Mouse (Mus musculus) spleen, postnatal 4 days (tissue): Measurements from ENCODE around the gene Crygs.
"Not testable (repeated sequence)": the region's sequence is repeated elsewhere in the genome, so short reads cannot be mapped to it uniquely, and the experiment has no call there.

Experiments used
- DNase-seq, 2 experiments: peaks; one replicate each; pipeline ENCODE4 v3.0.0; 2022; ENCODE audit warnings: low spot score in 2 of 2

Crygs gene

GRCm38 (mm10) chr16:22789908-22790367, 21.4 kb downstream of the Crygs start:
- DNase-seq = no peak

GRCm38 (mm10) chr16:22782686-22783085, 28.7 kb downstream of the Crygs start:
- DNase-seq = no peak

DNA sequence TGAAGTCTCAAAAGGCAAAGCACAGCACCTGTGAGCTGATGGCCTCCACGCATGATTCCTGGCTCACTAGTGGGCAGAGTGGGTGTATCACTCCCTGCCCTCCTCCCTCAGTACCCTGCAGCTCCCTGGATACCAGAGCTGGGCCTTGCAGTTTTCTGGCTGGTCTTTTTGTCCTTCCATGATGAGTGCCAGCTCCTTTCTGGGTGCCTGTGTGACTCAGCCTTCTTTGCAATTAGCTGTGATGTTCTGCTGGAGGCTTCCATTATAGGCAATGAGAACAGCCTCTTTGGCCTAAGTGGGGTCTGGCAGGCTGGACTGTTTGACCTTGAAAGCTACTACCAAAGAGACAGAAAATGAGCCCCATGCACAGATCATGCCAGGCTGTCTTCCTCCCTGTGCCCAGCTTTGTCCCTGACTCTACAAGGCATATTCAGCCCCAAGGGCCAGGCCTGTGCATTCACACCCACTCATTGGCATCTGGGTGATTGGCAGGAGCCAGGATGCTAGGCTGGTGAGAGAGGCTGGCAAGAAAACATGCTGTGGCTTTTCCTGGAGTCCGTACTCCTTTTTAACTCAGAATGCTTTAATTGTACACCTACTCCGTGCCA, 32.0 kb downstream of the Crygs start:
- DNase-seq = no peak

DNA sequence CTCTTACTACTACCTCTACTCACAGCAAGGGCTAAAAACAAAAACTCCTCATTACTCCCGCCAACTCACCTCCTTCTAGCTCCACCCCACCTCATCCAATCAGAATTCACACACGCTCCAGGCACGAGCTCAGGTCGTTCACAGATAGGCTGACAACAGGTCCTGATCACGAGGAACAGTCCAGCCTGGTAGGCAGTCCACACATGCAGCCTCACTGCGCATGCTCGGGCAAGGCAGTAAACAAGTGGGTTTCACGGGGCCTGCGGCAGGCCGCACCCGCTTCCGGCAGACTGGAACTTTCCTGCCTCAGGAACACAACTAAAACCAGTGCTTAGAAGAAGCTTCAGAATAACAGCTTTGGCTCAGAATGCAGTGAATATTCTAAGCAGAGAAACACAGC, 33.1 kb downstream of the Crygs start:
- not testable (repeated sequence) for DNase-seq

- no peak for DNase-seq
Observed at GRCm38 (mm10) chr16:22775471-22775985, 35.8 kb downstream of the Crygs start.

DNA sequence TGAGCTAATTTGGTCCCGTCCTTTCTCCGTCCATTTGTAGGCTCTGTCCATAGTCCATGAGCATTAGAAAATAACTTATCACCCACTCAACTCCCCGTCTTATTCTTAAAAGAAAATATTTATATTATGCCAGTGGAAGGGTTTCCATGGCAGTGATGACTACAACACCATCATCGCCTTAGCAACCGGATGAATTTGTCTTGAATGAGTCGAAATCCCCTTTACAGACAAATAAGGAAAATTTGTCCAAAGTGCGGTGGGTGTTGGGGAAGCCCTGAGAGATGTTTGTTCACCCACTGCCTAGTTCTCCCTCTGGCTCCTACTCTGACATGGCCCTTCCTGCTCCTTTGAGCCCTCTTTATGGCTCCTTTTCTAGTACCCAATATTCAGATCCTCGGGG, 42.7 kb downstream of the Crygs start:
- DNase-seq = no peak

DNA sequence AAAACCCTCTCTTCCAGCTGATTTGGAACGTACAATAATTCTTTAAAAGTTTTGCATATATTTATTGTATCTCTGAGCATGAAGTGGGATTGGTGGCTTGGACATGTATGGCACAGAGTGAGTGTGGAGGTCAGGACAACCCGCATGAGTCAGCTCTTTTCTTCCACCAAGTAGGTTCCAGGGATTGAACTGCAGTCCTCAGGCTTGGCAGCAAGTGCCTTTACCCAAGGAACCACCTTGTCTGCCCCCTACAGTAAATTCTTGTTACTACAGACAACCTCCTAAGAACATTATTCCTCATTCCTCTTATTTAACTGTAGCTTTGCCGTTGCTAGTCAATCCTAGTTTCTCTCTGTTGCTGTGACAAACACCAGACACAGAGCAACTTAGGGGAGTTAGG, 44.0 kb downstream of the Crygs start:
- no peak for DNase-seq

- no peak for DNase-seq
Observed at GRCm38 (mm10) chr16:22766738-22767211, 44.6 kb downstream of the Crygs start.

- no peak for DNase-seq
Observed at GRCm38 (mm10) chr16:22765531-22765930, 45.8 kb downstream of the Crygs start.
